Mouse (Mus musculus) forebrain, embryonic 13.5 days (tissue): ENCODE data around the gene Dus1l. TPM values are rescaled to one million over a fixed set of nuclear protein-coding genes. Genes with fewer than 3 reads are reported as not detected.
"Not testable (repeated sequence)": the region's sequence is repeated elsewhere in the genome, so short reads cannot be mapped to it uniquely, and the experiment has no call there.

ENCODE experiments used
- ATAC-seq: fragments of 200-750 bp; cut with Nextera tagmentation; 2 replicates; pipeline ENCODE4 v1.8.0; 2017
- H3K27ac ChIP-seq: fragments of 300-500 bp; sonication (generic); 2 replicates; pipeline ENCODE4 v1.5.1; 2015; ENCODE audit warnings: inconsistent platforms, mild to moderate bottlenecking, moderate library complexity
- H3K27me3 ChIP-seq: fragments of 300-500 bp; sonication (generic); 2 replicates; pipeline ENCODE4 v1.6.1; 2015; ENCODE audit warnings: mild to moderate bottlenecking, inconsistent platforms
- H3K36me3 ChIP-seq: fragments of 300-500 bp; sonication (generic); 2 replicates; pipeline ENCODE4 v1.6.1; 2015; ENCODE audit warnings: mild to moderate bottlenecking, inconsistent platforms; ENCODE audit not compliant: poor library complexity, severe bottlenecking
- H3K4me1 ChIP-seq: fragments of 300-500 bp; sonication (generic); 2 replicates; pipeline ENCODE4 v1.6.1; 2015; ENCODE audit warnings: inconsistent platforms
- H3K4me2 ChIP-seq: fragments of 300-500 bp; sonication (generic); 2 replicates; pipeline ENCODE4 v1.6.1; 2015; ENCODE audit warnings: inconsistent platforms, mild to moderate bottlenecking, moderate library complexity
- H3K4me3 ChIP-seq: fragments of 300-500 bp; sonication (generic); 2 replicates; pipeline ENCODE4 v1.5.1; 2015; ENCODE audit warnings: mild to moderate bottlenecking, inconsistent platforms
- H3K9ac ChIP-seq: fragments of 300-500 bp; sonication (generic); 2 replicates; pipeline ENCODE4 v1.6.1; 2015; ENCODE audit warnings: mild to moderate bottlenecking, inconsistent platforms
- H3K9me3 ChIP-seq: fragments of 300-500 bp; sonication (generic); replicated peaks from 2 replicates; pipeline ENCODE4 v1.6.1; 2016; ENCODE audit warnings: inconsistent platforms
- WGBS: fragments of 180-500 bp; shearing (Covaris S2); methylation state at CpG from one replicate; pipeline ENCODE4 v1.1.7; 2015; 5-methylcytosine and 5-hydroxymethylcytosine counted together
- polyA plus RNA-seq: library from polyadenylated mRNA; unstranded; fragments of >200 nt; fragmentation: Nextera tagmentation; extraction: Ambion mirVana; gene quantifications from 2 replicates; pipeline ENCODE4 v1.2.1, GENCODE M21; 2015

The Dus1l gene
- polyA plus RNA-seq, 1 experiment from 2014 or later = 58.6 TPM

- Histone ChIP-seq H3K9ac (peak overlapping the region; percentile 96), H3K27me3 (no peaks in the 10 kb centered on the region), H3K36me3 (peaks cover 72% of the 10 kb centered on the region), H3K4me1 (peaks cover 25% of the 10 kb centered on the region), H3K9me3 (no peaks in the 10 kb centered on the region), H3K4me3 (peak overlapping the region; percentile 99), H3K27ac (peak overlapping the region; percentile 61; the same call in 1 of the 2 replicates), H3K4me2 (peak overlapping the region; percentile 99)
- 41% methylated on average over 9 of the region's 9 CpGs for WGBS
- ATAC-seq = no peak
These were observed 11.1 kb downstream of the Dus1l start for GRCm38 (mm10) chr11:120785145-120785544.

GRCm38 (mm10) chr11:120784064-120784791, 12.0 kb downstream of the Dus1l start, which contains the start of the genes Rfng and Gps1:
TSS of gene Rfng (minus strand) at chr11:120784207.
TSS of gene Gps1 (plus strand) at chr11:120784272.
- H3K27ac ChIP-seq = peak within 1 kb of the TSS; percentile 61
- no peaks in the 10 kb centered on the region for H3K9me3 ChIP-seq
- H3K36me3 ChIP-seq = peaks cover 67% of the 10 kb centered on the region
- H3K4me3 ChIP-seq = peak within 1 kb of the TSS; percentile 99
- peaks cover 25% of the 10 kb centered on the region for H3K4me1 ChIP-seq
- H3K4me2 ChIP-seq = peak within 1 kb of the TSS; percentile 99
- H3K27me3 ChIP-seq = no peaks in the 10 kb centered on the region
- peak; percentile 88 for ATAC-seq
- H3K9ac ChIP-seq = peak within 1 kb of the TSS; percentile 96
- whole genome bisulfite sequencing = under 1% methylated on average over 70 of the region's 107 CpGs

- peak; percentile 42 for ATAC-seq
- H3K4me3 ChIP-seq = peak overlapping the region; percentile 99
- no peaks in the 10 kb centered on the region for H3K27me3 ChIP-seq
- 1% methylated on average over 33 of the region's 42 CpGs for WGBS
- H3K4me2 ChIP-seq = peak overlapping the region; percentile 99
- H3K36me3 ChIP-seq = peaks cover 66% of the 10 kb centered on the region
- H3K9me3 ChIP-seq = no peaks in the 10 kb centered on the region
- peaks cover 25% of the 10 kb centered on the region for H3K4me1 ChIP-seq
- H3K9ac ChIP-seq = peak overlapping the region; percentile 96
- peak overlapping the region; percentile 61 for H3K27ac ChIP-seq
These were observed 12.7 kb downstream of the Dus1l start for GRCm38 (mm10) chr11:120783426-120784063.

- not testable (repeated sequence) for H3K4me2 ChIP-seq, H3K27ac ChIP-seq, ATAC-seq, H3K9me3 ChIP-seq, H3K9ac ChIP-seq, H3K27me3 ChIP-seq, H3K4me3 ChIP-seq
- Histone ChIP-seq H3K36me3 (peaks cover 44% of the 10 kb centered on the region), H3K4me1 (peaks cover 27% of the 10 kb centered on the region)
- 93% methylated on average over 6 of the region's 6 CpGs for WGBS
These were observed 14.8 kb downstream of the Dus1l start for GRCm38 (mm10) chr11:120781361-120781760.

GRCm38 (mm10) chr11:120779876-120780275, 16.3 kb downstream of the Dus1l start:
- Histone ChIP-seq H3K9ac (no peak overlapping the region), H3K4me1 (peaks cover 17% of the 10 kb centered on the region), H3K27ac (no peak overlapping the region), H3K36me3 (peaks cover 33% of the 10 kb centered on the region), H3K4me3 (no peak overlapping the region), H3K4me2 (no peak overlapping the region), H3K9me3 (no peaks in the 10 kb centered on the region), H3K27me3 (no peaks in the 10 kb centered on the region)
- no peak for ATAC-seq
- WGBS = 82% methylated on average over 1 of the region's 1 CpGs

- H3K4me1 ChIP-seq = peaks cover 4% of the 10 kb centered on the region; the same call in 1 of the 2 replicates
- peaks cover 24% of the 10 kb centered on the region for H3K36me3 ChIP-seq
- H3K27me3 ChIP-seq = no peaks in the 10 kb centered on the region
- no peak overlapping the region for H3K9ac ChIP-seq
- no peak overlapping the region for H3K27ac ChIP-seq
- no peak overlapping the region for H3K4me3 ChIP-seq
- 30% methylated on average over 6 of the region's 6 CpGs for WGBS
- no peaks in the 10 kb centered on the region for H3K9me3 ChIP-seq
- H3K4me2 ChIP-seq = no peak overlapping the region
- ATAC-seq = no peak
These were observed 19.1 kb downstream of the Dus1l start for GRCm38 (mm10) chr11:120777123-120777522.

GRCm38 (mm10) chr11:120775774-120776469, 20.3 kb downstream of the Dus1l start:
- peak; percentile 80 for ATAC-seq
- H3K27ac ChIP-seq = no peak overlapping the region
- 27% methylated on average over 15 of the region's 15 CpGs for WGBS
- H3K9ac ChIP-seq = no peak overlapping the region
- no peak overlapping the region for H3K4me3 ChIP-seq
- no peak overlapping the region for H3K4me2 ChIP-seq
- H3K36me3 ChIP-seq = peaks cover 15% of the 10 kb centered on the region
- H3K4me1 ChIP-seq = peaks cover 4% of the 10 kb centered on the region; the same call in 1 of the 2 replicates
- no peaks in the 10 kb centered on the region for H3K27me3 ChIP-seq
- no peaks in the 10 kb centered on the region for H3K9me3 ChIP-seq

- 92% methylated on average over 7 of the region's 7 CpGs for WGBS
- H3K4me1 ChIP-seq = peaks cover 4% of the 10 kb centered on the region; the same call in 1 of the 2 replicates
These were observed 22.6 kb downstream of the Dus1l start for GRCm38 (mm10) chr11:120773463-120774190.

GRCm38 (mm10) chr11:120772749-120773148, 23.5 kb downstream of the Dus1l start:
- 81% methylated on average over 3 of the region's 3 CpGs for WGBS
- peaks cover 4% of the 10 kb centered on the region; the same call in 1 of the 2 replicates for H3K4me1 ChIP-seq
- H3K4me3 ChIP-seq = no peak overlapping the region
- no peak overlapping the region for H3K4me2 ChIP-seq
- no peaks in the 10 kb centered on the region for H3K27me3 ChIP-seq
- H3K9me3 ChIP-seq = no peaks in the 10 kb centered on the region
- H3K9ac ChIP-seq = no peak overlapping the region
- H3K27ac ChIP-seq = no peak overlapping the region
- H3K36me3 ChIP-seq = no peaks in the 10 kb centered on the region
- ATAC-seq = no peak

More at GRCm38 (mm10) chr11:120773463-120774190, 22.6 kb downstream of the Dus1l start:
- H3K27ac ChIP-seq = no peak overlapping the region
- H3K27me3 ChIP-seq = no peaks in the 10 kb centered on the region
- no peak overlapping the region for H3K4me2 ChIP-seq
- H3K4me3 ChIP-seq = no peak overlapping the region
- H3K9ac ChIP-seq = no peak overlapping the region
- no peak for ATAC-seq
- no peaks in the 10 kb centered on the region for H3K9me3 ChIP-seq
- H3K36me3 ChIP-seq = no peaks in the 10 kb centered on the region

GRCm38 (mm10) chr11:120768206-120768605, 28.0 kb downstream of the Dus1l start:
- Histone ChIP-seq H3K4me2 (no peak overlapping the region), H3K9ac (no peak overlapping the region), H3K27ac (no peak overlapping the region), H3K4me3 (no peak overlapping the region), H3K36me3 (no peaks in the 10 kb centered on the region), H3K9me3 (no peaks in the 10 kb centered on the region), H3K4me1 (no peaks in the 10 kb centered on the region), H3K27me3 (peaks cover 5% of the 10 kb centered on the region; the same call in 1 of the 2 replicates)
- no peak for ATAC-seq
- WGBS = 44% methylated on average over 1 of the region's 1 CpGs

- H3K36me3 ChIP-seq, H3K9me3 ChIP-seq, H3K9ac ChIP-seq, ATAC-seq, H3K4me1 ChIP-seq, H3K4me2 ChIP-seq, H3K4me3 ChIP-seq, H3K27ac ChIP-seq: not testable (repeated sequence)
- H3K27me3 ChIP-seq = peaks cover 11% of the 10 kb centered on the region
- WGBS = 88% methylated on average over 4 of the region's 7 CpGs
These were observed 29.2 kb downstream of the Dus1l start for GRCm38 (mm10) chr11:120767023-120767422.
